Mouse (Mus musculus) liver, adult 2 months (tissue): ENCODE results near the gene 2510002D24Rik. TPM values are rescaled to one million over a fixed set of nuclear protein-coding genes. Genes with fewer than 3 reads are reported as not detected.

Source experiments
- DNase-seq: peaks from one replicate; pipeline ENCODE4 v3.0.0-alpha.2; 2011; ENCODE audit warnings: low read depth, low spot score; ENCODE audit errors: extremely low read depth
- H3K27ac ChIP-seq: fragments of 200-500 bp; replicated peaks from 2 replicates; pipeline ENCODE4 v1.5.1; 2012; ENCODE audit warnings: low read depth, mild to moderate bottlenecking, control low read depth, inconsistent platforms, low read length; ENCODE audit not compliant: insufficient read depth
- H3K27me3 ChIP-seq: fragments of 200-500 bp; 2 replicates; pipeline ENCODE4 v1.6.1; 2012; ENCODE audit warnings: mild to moderate bottlenecking, moderate library complexity, low read length, inconsistent platforms; ENCODE audit not compliant: control insufficient read depth, insufficient read depth
- H3K36me3 ChIP-seq: fragments of 200-500 bp; 2 replicates; pipeline ENCODE4 v1.6.1; 2012; ENCODE audit warnings: low read length, inconsistent platforms; ENCODE audit not compliant: control insufficient read depth, insufficient read depth
- H3K4me1 ChIP-seq: fragments of 200-500 bp; 2 replicates; pipeline ENCODE4 v1.6.1; 2011; ENCODE audit warnings: low read length; ENCODE audit not compliant: control insufficient read depth, insufficient read depth
- H3K4me3 ChIP-seq: fragments of 200-500 bp; 2 replicates; pipeline ENCODE4 v1.5.1; 2011; ENCODE audit warnings: low read depth, mild to moderate bottlenecking, control low read depth, low read length, moderate library complexity; ENCODE audit not compliant: insufficient read depth
- H3K79me2 ChIP-seq: fragments of 200-500 bp; 2 replicates; pipeline ENCODE4 v1.6.1; 2012; ENCODE audit warnings: inconsistent platforms, mild to moderate bottlenecking, low read length, moderate library complexity; ENCODE audit not compliant: control insufficient read depth, insufficient read depth
- H3K9ac ChIP-seq: fragments of 200-500 bp; 2 replicates; pipeline ENCODE4 v1.6.1; 2012; ENCODE audit warnings: low read depth, mild to moderate bottlenecking, control low read depth, inconsistent platforms, low read length
- CTCF ChIP-seq: fragments of 200-500 bp; IDR thresholded peaks from 2 replicates; pipeline ENCODE4 v1.5.1; 2011; ENCODE audit warnings: low read depth, low read length, control low read depth
- POLR2A ChIP-seq: fragments of 200-500 bp; IDR thresholded peaks from 2 replicates; pipeline ENCODE4 v1.6.1; 2011; ENCODE audit warnings: low read length, control low read depth; ENCODE audit not compliant: insufficient read depth; ENCODE audit errors: extremely low read depth
- WGBS: fragments of 180-500 bp; shearing (Covaris S2); methylation state at CpG from one replicate; pipeline ENCODE4 v1.1.7; 2018; 5-methylcytosine and 5-hydroxymethylcytosine counted together
- polyA plus RNA-seq: library from polyadenylated mRNA; depleted of rRNA; stranded (reverse); fragments of >200 nt; gene quantifications from 2 replicates; pipeline ENCODE4 v1.2.3, GENCODE M21; 2012
- total RNA-seq: library from RNA; depleted of rRNA; stranded (reverse); fragments of >200 nt; gene quantifications from 2 replicates; pipeline ENCODE4 v1.2.3, GENCODE M21; 2014

The 2510002D24Rik gene
- total and polyA plus RNA-seq, 2 experiments, result 14.3 to 57.9 TPM

DNA sequence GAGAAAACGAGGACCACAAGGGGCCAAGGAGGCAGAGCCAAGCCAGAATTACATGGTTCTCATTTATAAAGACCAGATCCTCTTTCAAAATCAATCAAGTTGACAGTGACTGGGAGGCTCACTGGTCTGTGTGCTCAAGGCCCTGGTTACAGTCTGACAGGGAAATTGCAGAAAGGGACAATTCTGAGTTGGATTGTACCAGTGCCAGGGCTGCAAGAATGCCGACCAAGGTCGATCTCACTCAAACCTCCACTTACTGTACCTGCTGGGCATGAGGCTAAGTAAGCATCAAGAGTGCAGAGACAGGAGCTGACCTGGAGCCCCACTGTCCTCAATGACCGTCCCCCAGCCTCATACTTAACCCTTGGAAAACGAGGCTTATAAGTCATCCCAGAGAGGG lies 38.2 kb upstream of the 2510002D24Rik start:
- 94% methylated on average over 5 of the region's 5 CpGs for WGBS
- Histone ChIP-seq H3K27ac (no peak overlapping the region), H3K4me3 (no peak overlapping the region), H3K4me1 (no peaks in the 10 kb centered on the region), H3K36me3 (no peaks in the 10 kb centered on the region), H3K9ac (no peak overlapping the region), H3K27me3 (no peaks in the 10 kb centered on the region), H3K79me2 (no peaks in the 10 kb centered on the region)
- no peak for DNase-seq
- TF ChIP-seq POLR2A (no peak), CTCF (no peak)

DNA sequence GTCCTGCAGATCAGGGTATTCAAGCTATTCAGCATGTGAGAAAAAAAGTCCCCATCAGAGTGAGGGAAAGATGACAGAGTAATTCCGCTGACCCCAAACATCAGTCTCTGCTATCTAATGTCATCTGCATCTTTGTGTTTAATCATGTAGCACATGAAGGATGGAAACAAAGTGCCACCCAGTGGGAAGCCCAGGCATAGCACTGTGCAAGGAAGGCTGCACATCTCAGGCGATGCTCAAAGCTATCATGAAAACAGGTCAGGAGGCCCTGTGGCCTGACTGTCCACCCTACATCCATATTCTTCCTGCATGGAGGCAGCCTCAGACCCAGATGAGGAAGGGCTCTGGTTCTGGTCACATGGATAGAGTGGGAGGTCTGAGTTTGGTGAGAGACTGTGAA lies 37.5 kb upstream of the 2510002D24Rik start:
- H3K4me1 ChIP-seq, result no peaks in the 10 kb centered on the region
- H3K27ac ChIP-seq, result no peak overlapping the region
- no peaks in the 10 kb centered on the region for H3K79me2 ChIP-seq
- H3K9ac ChIP-seq, result no peak overlapping the region
- H3K27me3 ChIP-seq, result no peaks in the 10 kb centered on the region
- peak; percentile 19 for DNase-seq
- WGBS, result 86% methylated on average over 2 of the region's 2 CpGs
- no peak for TF ChIP-seq POLR2A
- peak; percentile 82 for TF ChIP-seq CTCF
- no peak overlapping the region for H3K4me3 ChIP-seq
- H3K36me3 ChIP-seq, result no peaks in the 10 kb centered on the region

DNA sequence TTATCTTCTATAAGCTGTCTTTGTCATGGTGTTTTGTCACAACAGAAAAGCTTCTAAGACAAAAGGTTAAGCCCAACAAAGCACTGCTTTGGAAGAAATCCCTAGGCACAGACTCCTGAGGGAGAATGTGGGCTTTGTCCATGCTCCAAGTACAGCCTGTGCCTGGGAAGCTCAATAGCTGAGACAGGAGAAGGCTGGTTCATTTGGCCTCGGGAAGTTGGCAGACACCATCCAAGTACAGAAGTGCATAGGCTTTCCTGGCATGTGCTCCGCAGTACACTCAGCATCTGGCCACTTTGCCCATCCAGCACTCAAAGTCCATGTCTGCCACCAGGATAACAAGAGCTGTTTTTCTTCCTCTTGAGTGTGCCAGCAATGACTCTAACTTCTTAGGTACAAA lies 30.6 kb upstream of the 2510002D24Rik start:
- no peaks in the 10 kb centered on the region for H3K27me3 ChIP-seq
- 96% methylated on average over 2 of the region's 2 CpGs for WGBS
- no peak overlapping the region for H3K4me3 ChIP-seq
- no peaks in the 10 kb centered on the region for H3K79me2 ChIP-seq
- no peak overlapping the region for H3K9ac ChIP-seq
- H3K4me1 ChIP-seq, result no peaks in the 10 kb centered on the region
- no peak for DNase-seq
- no peaks in the 10 kb centered on the region for H3K36me3 ChIP-seq
- TF ChIP-seq CTCF, result no peak
- H3K27ac ChIP-seq, result no peak overlapping the region

DNA sequence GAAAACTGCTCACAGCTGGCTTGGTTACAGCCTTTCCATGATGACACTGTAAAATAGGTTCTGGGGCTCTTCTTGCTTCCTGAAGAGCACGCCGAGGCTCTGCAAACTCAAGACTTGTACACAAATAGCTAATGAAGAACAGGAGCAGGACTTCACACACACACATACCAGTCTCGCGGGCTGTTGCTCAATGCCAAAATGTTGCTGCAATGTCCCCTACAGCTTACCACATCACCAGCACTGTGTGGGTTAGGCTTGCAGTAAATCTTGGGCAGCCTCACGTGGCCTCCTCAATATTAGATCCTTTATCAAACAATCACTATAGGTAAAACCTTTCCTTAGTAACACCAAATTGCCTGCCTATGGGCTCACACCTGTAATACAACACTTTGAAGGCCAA lies 27.4 kb upstream of the 2510002D24Rik start:
- 51% methylated on average over 5 of the region's 5 CpGs for WGBS
- DNase-seq, result no peak
- Histone ChIP-seq H3K79me2 (peaks cover 8% of the 10 kb centered on the region; the same call in 1 of the 2 replicates), H3K4me3 (no peak overlapping the region), H3K4me1 (peaks cover 7% of the 10 kb centered on the region), H3K9ac (no peak overlapping the region), H3K27ac (no peak overlapping the region), H3K27me3 (no peaks in the 10 kb centered on the region), H3K36me3 (no peaks in the 10 kb centered on the region)
- no peak for TF ChIP-seq CTCF
- no peak for TF ChIP-seq POLR2A

GRCm38 (mm10) chr16:18811032-18811431 lies 25.3 kb upstream of the 2510002D24Rik start:
- H3K27me3 ChIP-seq, result no peaks in the 10 kb centered on the region
- H3K4me1 ChIP-seq, result peaks cover 7% of the 10 kb centered on the region
- H3K9ac ChIP-seq, result peak overlapping the region; percentile 44
- peaks cover 8% of the 10 kb centered on the region; the same call in 1 of the 2 replicates for H3K79me2 ChIP-seq
- no peak overlapping the region for H3K27ac ChIP-seq
- no peak for DNase-seq
- TF ChIP-seq POLR2A, result no peak
- TF ChIP-seq CTCF, result no peak
- H3K36me3 ChIP-seq, result peaks cover 12% of the 10 kb centered on the region; the same call in 1 of the 2 replicates
- WGBS, result 8% methylated on average over 5 of the region's 5 CpGs
- H3K4me3 ChIP-seq, result peak overlapping the region; percentile 49

- WGBS, result under 1% methylated on average over 42 of the region's 42 CpGs
- H3K79me2 ChIP-seq, result peaks cover 8% of the 10 kb centered on the region; the same call in 1 of the 2 replicates
- peaks cover 16% of the 10 kb centered on the region; the same call in 1 of the 2 replicates for H3K36me3 ChIP-seq
- TF ChIP-seq POLR2A (no peak), CTCF (no peak)
- peak within 1 kb of the TSS; percentile 72 for H3K27ac ChIP-seq
- peak; percentile 97 for DNase-seq
- peaks cover 7% of the 10 kb centered on the region for H3K4me1 ChIP-seq
- H3K4me3 ChIP-seq, result peak within 1 kb of the TSS; percentile 86
- no peaks in the 10 kb centered on the region for H3K27me3 ChIP-seq
- H3K9ac ChIP-seq, result peak within 1 kb of the TSS; percentile 95
These were observed 24.7 kb upstream of the 2510002D24Rik start, which contains the start of the genes Ufd1 and Cdc45 for GRCm38 (mm10) chr16:18811468-18812384. TSS of gene Ufd1 (plus strand) at chr16:18811779. TSS of gene Cdc45 (minus strand) at chr16:18811987.
